Mouse (Mus musculus) heart, embryonic 12.5 days (tissue): ENCODE measurements around the gene Ptges3l. TPM values are rescaled to one million over a fixed set of nuclear protein-coding genes. Genes with fewer than 3 reads are reported as not detected.
"Not testable (repeated sequence)": the region's sequence is repeated elsewhere in the genome, so short reads cannot be mapped to it uniquely, and the experiment has no call there.

ENCODE experiments used
- ATAC-seq: fragments of 200-750 bp; cut with Nextera tagmentation; 2 replicates; pipeline ENCODE4 v1.8.0; 2017; ENCODE audit warnings: moderate TSS enrichment, moderate library complexity; ENCODE audit not compliant: insufficient number of reproducible peaks, low FRiP score
- H3K27ac ChIP-seq: fragments of 300-500 bp; sonication (generic); 2 replicates; pipeline ENCODE4 v1.5.1; 2016; ENCODE audit warnings: mild to moderate bottlenecking, moderate library complexity; ENCODE audit not compliant: poor library complexity, severe bottlenecking
- H3K27me3 ChIP-seq: fragments of 300-500 bp; sonication (generic); replicated peaks from 2 replicates; pipeline ENCODE4 v1.6.1; 2016; ENCODE audit warnings: mild to moderate bottlenecking, moderate library complexity
- H3K36me3 ChIP-seq: fragments of 300-500 bp; sonication (generic); 2 replicates; pipeline ENCODE4 v1.6.1; 2016; ENCODE audit warnings: mild to moderate bottlenecking, moderate library complexity
- H3K4me1 ChIP-seq: fragments of 300-500 bp; sonication (generic); replicated peaks from 2 replicates; pipeline ENCODE4 v1.6.1; 2016; ENCODE audit warnings: mild to moderate bottlenecking
- H3K4me2 ChIP-seq: fragments of 300-500 bp; sonication (generic); 2 replicates; pipeline ENCODE4 v1.6.1; 2016; ENCODE audit warnings: mild to moderate bottlenecking, moderate library complexity
- H3K4me3 ChIP-seq: fragments of 300-500 bp; sonication (generic); 2 replicates; pipeline ENCODE4 v1.5.1; 2016; ENCODE audit warnings: mild to moderate bottlenecking
- H3K9ac ChIP-seq: fragments of 300-500 bp; sonication (generic); 2 replicates; pipeline ENCODE4 v1.6.1; 2016; ENCODE audit warnings: mild to moderate bottlenecking, moderate library complexity
- H3K9me3 ChIP-seq: fragments of 300-500 bp; sonication (generic); replicated peaks from 2 replicates; pipeline ENCODE4 v1.6.1; 2016; ENCODE audit warnings: mild to moderate bottlenecking, moderate library complexity
- WGBS: fragments of 180-500 bp; shearing (Covaris S2); methylation state at CpG from one replicate; pipeline ENCODE4 v1.1.7; 2016; 5-methylcytosine and 5-hydroxymethylcytosine counted together
- polyA plus RNA-seq: library from polyadenylated mRNA; unstranded; fragments of >200 nt; fragmentation: Nextera tagmentation; extraction: Ambion mirVana; gene quantifications from 2 replicates; pipeline ENCODE4 v1.2.1, GENCODE M21; 2016

Gene Ptges3l
- polyA plus RNA-seq, 1 experiment from 2014 or later, result 80.3 TPM

- peak; percentile 98 for ATAC-seq
- Histone ChIP-seq H3K36me3 (peaks cover 31% of the 10 kb centered on the region), H3K27ac (peak within 1 kb of the TSS; percentile 94), H3K9me3 (no peaks in the 10 kb centered on the region), H3K4me3 (peak within 1 kb of the TSS; percentile 90), H3K9ac (peak within 1 kb of the TSS; percentile 97), H3K4me1 (peaks cover 22% of the 10 kb centered on the region), H3K4me2 (peak within 1 kb of the TSS; percentile 98), H3K27me3 (no peaks in the 10 kb centered on the region)
- WGBS, result under 1% methylated on average over 42 of the region's 42 CpGs
These were observed 17.1 kb upstream of the Ptges3l start, which contains the start of gene Rpl27 for GRCm38 (mm10) chr11:101442127-101442693. TSS of gene Rpl27 (plus strand) at chr11:101442298.

GRCm38 (mm10) chr11:101441450-101442126, 16.5 kb upstream of the Ptges3l start:
- H3K9me3 ChIP-seq, ATAC-seq, H3K27ac ChIP-seq, H3K27me3 ChIP-seq: not testable (repeated sequence)
- Histone ChIP-seq H3K4me3 (peak overlapping the region; percentile 90), H3K9ac (0 out of 2 replicates have a peak overlapping the region, but pooled peaks have one; percentile 62), H3K4me2 (peak overlapping the region; percentile 64), H3K4me1 (peaks cover 22% of the 10 kb centered on the region), H3K36me3 (peaks cover 31% of the 10 kb centered on the region)
- WGBS, result 38% methylated on average over 15 of the region's 15 CpGs

GRCm38 (mm10) chr11:101438006-101438405, 12.9 kb upstream of the Ptges3l start:
- not testable (repeated sequence) for ATAC-seq, H3K4me3 ChIP-seq, H3K27me3 ChIP-seq, H3K9me3 ChIP-seq, H3K4me1 ChIP-seq, H3K4me2 ChIP-seq, H3K9ac ChIP-seq, H3K27ac ChIP-seq
- peaks cover 31% of the 10 kb centered on the region for H3K36me3 ChIP-seq
- WGBS, result 58% methylated on average over 3 of the region's 3 CpGs

GRCm38 (mm10) chr11:101436916-101437315, 11.8 kb upstream of the Ptges3l start:
- H3K4me1 ChIP-seq, result no peaks in the 10 kb centered on the region
- H3K27me3 ChIP-seq, result no peaks in the 10 kb centered on the region
- no peak overlapping the region for H3K27ac ChIP-seq
- H3K4me3 ChIP-seq, result no peak overlapping the region
- 74% methylated on average over 4 of the region's 4 CpGs for WGBS
- ATAC-seq, result no peak
- H3K4me2 ChIP-seq, result no peak overlapping the region
- H3K36me3 ChIP-seq, result peaks cover 39% of the 10 kb centered on the region
- H3K9me3 ChIP-seq, result no peaks in the 10 kb centered on the region
- no peak overlapping the region for H3K9ac ChIP-seq

GRCm38 (mm10) chr11:101435831-101436230, 10.7 kb upstream of the Ptges3l start:
- ATAC-seq, result no peak
- Histone ChIP-seq H3K36me3 (peaks cover 50% of the 10 kb centered on the region), H3K27ac (no peak overlapping the region), H3K4me3 (no peak overlapping the region), H3K27me3 (no peaks in the 10 kb centered on the region), H3K9ac (no peak overlapping the region), H3K9me3 (no peaks in the 10 kb centered on the region), H3K4me1 (no peaks in the 10 kb centered on the region), H3K4me2 (no peak overlapping the region)
- WGBS, result 74% methylated on average over 4 of the region's 4 CpGs

GRCm38 (mm10) chr11:101433396-101433795, 8.3 kb upstream of the Ptges3l start:
- Histone ChIP-seq H3K36me3 (peaks cover 69% of the 10 kb centered on the region), H3K9ac (no peak overlapping the region), H3K4me2 (no peak overlapping the region), H3K9me3 (no peaks in the 10 kb centered on the region), H3K4me1 (no peaks in the 10 kb centered on the region), H3K27ac (no peak overlapping the region), H3K4me3 (no peak overlapping the region), H3K27me3 (no peaks in the 10 kb centered on the region)
- WGBS, result 87% methylated on average over 13 of the region's 13 CpGs
- no peak for ATAC-seq

- WGBS, result 85% methylated on average over 9 of the region's 9 CpGs
- ATAC-seq, result no peak
- peaks cover 69% of the 10 kb centered on the region for H3K36me3 ChIP-seq
These were observed 6.2 kb upstream of the Ptges3l start for GRCm38 (mm10) chr11:101431327-101431726.

GRCm38 (mm10) chr11:101426165-101426564, 1.0 kb upstream of the Ptges3l start:
- Histone ChIP-seq H3K27me3 (no peaks in the 10 kb centered on the region), H3K36me3 (peaks cover 31% of the 10 kb centered on the region), H3K4me1 (peaks cover 29% of the 10 kb centered on the region), H3K9ac (peak overlapping the region; percentile 83; the same call in 1 of the 2 replicates), H3K4me3 (peak overlapping the region; percentile 89), H3K4me2 (peak overlapping the region; percentile 98), H3K9me3 (no peaks in the 10 kb centered on the region), H3K27ac (no peak overlapping the region)
- 52% methylated on average over 8 of the region's 8 CpGs for WGBS
- ATAC-seq, result no peak

More at GRCm38 (mm10) chr11:101431327-101431726, 6.2 kb upstream of the Ptges3l start:
- Histone ChIP-seq H3K4me2 (no peak overlapping the region), H3K27ac (no peak overlapping the region), H3K9ac (no peak overlapping the region), H3K9me3 (no peaks in the 10 kb centered on the region), H3K4me3 (no peak overlapping the region), H3K27me3 (no peaks in the 10 kb centered on the region), H3K4me1 (peaks cover 8% of the 10 kb centered on the region)

GRCm38 (mm10) chr11:101424105-101424851, 855 bp downstream of the Ptges3l start, which contains the start of gene Gm27029:
TSS of gene Gm27029 (minus strand) at chr11:101424796.
- ATAC-seq, result peak; percentile 63
- WGBS, result 2% methylated on average over 23 of the region's 23 CpGs
- peaks cover 29% of the 10 kb centered on the region for H3K4me1 ChIP-seq
- H3K36me3 ChIP-seq, result peaks cover 25% of the 10 kb centered on the region
- H3K4me2 ChIP-seq, result peak within 1 kb of the TSS; percentile 98
- peak within 1 kb of the TSS; percentile 89 for H3K4me3 ChIP-seq
- H3K27ac ChIP-seq, result peak within 1 kb of the TSS; percentile 96
- H3K9ac ChIP-seq, result peak within 1 kb of the TSS; percentile 83
- no peaks in the 10 kb centered on the region for H3K9me3 ChIP-seq
- H3K27me3 ChIP-seq, result no peaks in the 10 kb centered on the region

- H3K4me3 ChIP-seq, result no peak overlapping the region
- no peak overlapping the region for H3K27ac ChIP-seq
- H3K36me3 ChIP-seq, result peaks cover 30% of the 10 kb centered on the region
- ATAC-seq, result no peak
- no peak overlapping the region for H3K4me2 ChIP-seq
- H3K9me3 ChIP-seq, result no peaks in the 10 kb centered on the region
- no peaks in the 10 kb centered on the region for H3K27me3 ChIP-seq
- 91% methylated on average over 5 of the region's 5 CpGs for WGBS
- H3K9ac ChIP-seq, result no peak overlapping the region
- H3K4me1 ChIP-seq, result peaks cover 22% of the 10 kb centered on the region
These were observed 5.0 kb downstream of the Ptges3l start for GRCm38 (mm10) chr11:101420148-101420547.

- no peak overlapping the region for H3K9ac ChIP-seq
- no peak overlapping the region for H3K4me3 ChIP-seq
- H3K27ac ChIP-seq, result no peak overlapping the region
- peaks cover 30% of the 10 kb centered on the region for H3K36me3 ChIP-seq
- ATAC-seq, result no peak
- H3K4me2 ChIP-seq, result no peak overlapping the region
- H3K27me3 ChIP-seq, result no peaks in the 10 kb centered on the region
- H3K4me1 ChIP-seq, result peaks cover 22% of the 10 kb centered on the region
- WGBS, result 39% methylated on average over 3 of the region's 3 CpGs
- no peaks in the 10 kb centered on the region for H3K9me3 ChIP-seq
These were observed 5.5 kb downstream of the Ptges3l start for GRCm38 (mm10) chr11:101419610-101420009.
